ENCODE assay signal across 8 mouse cellular contexts in genomic region chr7:121981307-121981871, GRCm38 (mm10). TPM values are rescaled to one million over a fixed set of nuclear protein-coding genes. Genes with fewer than 3 reads are reported as not detected.
DNase-seq lines count a peak whose midpoint lies in the region; ATAC-seq lines count a peak whose summit lies in the region.

TSS of gene Cog7 (minus strand) at chr7:121981711.

- peaks cover 5% of the 10 kb centered on the region; the same call in 1 of the 2 replicates for H3K36me3 ChIP-seq in forebrain, embryonic 14.5 days (ENCODE audit: control insufficient read depth, insufficient read depth, low read length)
- H3K36me3 ChIP-seq in neural tube, embryonic 15.5 days, result peaks cover 9% of the 10 kb centered on the region; the same call in 1 of the 2 replicates

- DNase-seq in ES-CJ7 (ENCODE audit: low read depth, low spot score), result peak; percentile 95
- peak; percentile 87 for DNase-seq in cerebellum, adult 11 months
- peak; percentile 95 for DNase-seq in forebrain, embryonic 14.5 days (ENCODE audit: low spot score)
- peak; percentile 94 to 95 for DNase-seq in heart, postnatal 14 days
- DNase-seq in layer of hippocampus, adult 11-12 months (ENCODE audit: low spot score), result peak; percentile 89
- peak; percentile 91 to 92 for DNase-seq in lung, adult 18-20 months
- DNase-seq in testis, postnatal 14 days (ENCODE audit: low spot score), result peak; percentile 93

- intact Hi-C loops in heart, postnatal 14 days (cut with DNase I), result no loop called here

- peak within 1 kb of the TSS; percentile 57 for H3K4me2 ChIP-seq in forebrain, embryonic 14.5 days (ENCODE audit: low read length)
- H3K4me2 ChIP-seq in neural tube, embryonic 15.5 days, result peak within 1 kb of the TSS; percentile 76

- H3K27me3 ChIP-seq in forebrain, embryonic 14.5 days (replicated peaks; ENCODE audit: control insufficient read depth, insufficient read depth, low read length), result no peaks in the 10 kb centered on the region
- H3K27me3 ChIP-seq in neural tube, embryonic 15.5 days (replicated peaks), result no peaks in the 10 kb centered on the region

- peak; percentile 90 for ATAC-seq in forebrain, embryonic 14.5 days
- peak; percentile 92 for ATAC-seq in neural tube, embryonic 15.5 days (ENCODE audit: low FRiP score)

- H3K9ac ChIP-seq in forebrain, embryonic 14.5 days (ENCODE audit: low read length), result peak within 1 kb of the TSS; percentile 72
- H3K9ac ChIP-seq in neural tube, embryonic 15.5 days (replicated peaks), result peak within 1 kb of the TSS; percentile 62

- H3K4me3 ChIP-seq in forebrain, embryonic 14.5 days (ENCODE audit: low read depth, low read length), result peak within 1 kb of the TSS; percentile 63
- H3K4me3 ChIP-seq in neural tube, embryonic 15.5 days (replicated peaks), result peak within 1 kb of the TSS; percentile 71

- H3K9me3 ChIP-seq in forebrain, embryonic 14.5 days (replicated peaks; ENCODE audit: control insufficient read depth, low read length), result no peaks in the 10 kb centered on the region
- no peaks in the 10 kb centered on the region for H3K9me3 ChIP-seq in neural tube, embryonic 15.5 days (replicated peaks)

- H3K27ac ChIP-seq in forebrain, embryonic 14.5 days (ENCODE audit: low read depth, low read length), result no peak within 1 kb of the TSS
- no peak within 1 kb of the TSS for H3K27ac ChIP-seq in neural tube, embryonic 15.5 days (replicated peaks)

- under 1% methylated on average over 55 of the region's 55 CpGs for WGBS in forebrain, embryonic 14.5 days
- under 1% methylated on average over 55 of the region's 55 CpGs for WGBS in neural tube, embryonic 15.5 days

- H3K4me1 ChIP-seq in forebrain, embryonic 14.5 days (ENCODE audit: control insufficient read depth, insufficient read depth, low read length), result peaks cover 8% of the 10 kb centered on the region; the same call in 1 of the 2 replicates
- peaks cover 15% of the 10 kb centered on the region for H3K4me1 ChIP-seq in neural tube, embryonic 15.5 days

RNA-seq across cellular contexts. Expression of gene Cog7, which starts in this region (rescaled TPM):
- 7.8 and 11.0 TPM in 2 replicates for polyA plus RNA-seq in forebrain, embryonic 14.5 days (2014; fragmentation: Nextera tagmentation; extraction: Ambion mirVana)
- 10 to 100 TPM; 15.3 to 16.0 TPM for total RNA-seq in heart, postnatal 14 days (2021)
- 27.6 and 27.8 TPM in 2 replicates for polyA plus RNA-seq in neural tube, embryonic 15.5 days (2015; fragmentation: Nextera tagmentation; extraction: Ambion mirVana)
